Mouse (Mus musculus) liver, embryonic 15.5 days (tissue): ENCODE data around the gene Ddx18. TPM values are rescaled to one million over a fixed set of nuclear protein-coding genes. Genes with fewer than 3 reads are reported as not detected.

Experiments used
- ATAC-seq: fragments of 200-750 bp; cut with Nextera tagmentation; 2 replicates; pipeline ENCODE4 v1.8.0; 2017; ENCODE audit warnings: moderate number of reproducible peaks, mild to moderate bottlenecking, moderate library complexity; ENCODE audit not compliant: insufficient read depth
- H3K27ac ChIP-seq: fragments of 300-500 bp; sonication (generic); replicated peaks from 2 replicates; pipeline ENCODE4 v1.5.1; 2015; ENCODE audit warnings: mild to moderate bottlenecking, inconsistent platforms
- H3K27me3 ChIP-seq: fragments of 300-500 bp; sonication (generic); 2 replicates; pipeline ENCODE4 v1.6.1; 2015; ENCODE audit warnings: mild to moderate bottlenecking, inconsistent platforms
- H3K36me3 ChIP-seq: fragments of 300-500 bp; sonication (generic); replicated peaks from 2 replicates; pipeline ENCODE4 v1.6.1; 2015; ENCODE audit warnings: moderate library complexity, mild to moderate bottlenecking, inconsistent platforms
- H3K4me1 ChIP-seq: fragments of 300-500 bp; sonication (generic); replicated peaks from 2 replicates; pipeline ENCODE4 v1.6.1; 2015; ENCODE audit warnings: inconsistent platforms
- H3K4me2 ChIP-seq: fragments of 300-500 bp; sonication (generic); 2 replicates; pipeline ENCODE4 v1.6.1; 2015; ENCODE audit warnings: moderate library complexity, mild to moderate bottlenecking, inconsistent platforms
- H3K4me3 ChIP-seq: fragments of 300-500 bp; sonication (generic); replicated peaks from 2 replicates; pipeline ENCODE4 v1.5.1; 2015; ENCODE audit warnings: mild to moderate bottlenecking, inconsistent platforms
- H3K9ac ChIP-seq: fragments of 300-500 bp; sonication (generic); 2 replicates; pipeline ENCODE4 v1.6.1; 2015; ENCODE audit warnings: moderate library complexity, mild to moderate bottlenecking, inconsistent platforms
- H3K9me3 ChIP-seq: fragments of 300-500 bp; sonication (generic); replicated peaks from 2 replicates; pipeline ENCODE4 v1.6.1; 2016; ENCODE audit warnings: inconsistent platforms
- WGBS: fragments of 180-500 bp; shearing (Covaris S2); methylation state at CpG from one replicate; pipeline ENCODE4 v1.1.7; 2015; ENCODE audit warnings: mixed read lengths; ENCODE audit not compliant: insufficient replicate concordance; 5-methylcytosine and 5-hydroxymethylcytosine counted together
- polyA plus RNA-seq: library from polyadenylated mRNA; unstranded; fragments of >200 nt; fragmentation: Nextera tagmentation; extraction: Ambion mirVana; gene quantifications from 2 replicates; pipeline ENCODE4 v1.2.1, GENCODE M21; 2015

Ddx18 gene
- polyA plus RNA-seq, 1 experiment from 2014 or later: 25.7 TPM

DNA sequence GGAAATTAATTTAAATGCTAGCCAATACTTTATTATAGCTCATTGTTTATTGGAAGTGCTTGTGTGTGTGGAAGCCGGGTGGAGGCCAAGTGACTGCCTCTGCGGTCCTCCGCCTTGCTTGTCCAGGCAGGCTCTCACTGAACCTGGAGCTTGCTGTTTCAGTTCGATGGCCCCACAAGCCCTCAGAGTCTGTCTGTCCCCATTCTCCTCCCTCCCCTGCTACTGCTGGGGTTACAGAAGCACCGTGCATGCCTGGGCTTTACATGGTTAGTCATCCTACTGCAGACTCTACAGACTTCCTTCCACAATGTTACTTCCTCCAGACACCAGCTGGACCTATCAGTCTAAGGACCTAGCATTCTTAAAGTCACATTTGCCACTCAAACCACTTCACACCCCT, 9.9 kb downstream of the Ddx18 start:
- H3K27me3 ChIP-seq: no peaks in the 10 kb centered on the region
- 70% methylated on average over 5 of the region's 5 CpGs for WGBS
- H3K4me3 ChIP-seq: no peak overlapping the region
- ATAC-seq: no peak
- no peak overlapping the region for H3K4me2 ChIP-seq
- H3K4me1 ChIP-seq: no peaks in the 10 kb centered on the region
- H3K9me3 ChIP-seq: no peaks in the 10 kb centered on the region
- peaks cover 88% of the 10 kb centered on the region for H3K36me3 ChIP-seq
- H3K9ac ChIP-seq: no peak overlapping the region
- H3K27ac ChIP-seq: no peak overlapping the region

GRCm38 (mm10) chr1:121551457-121551835, 16.3 kb downstream of the Ddx18 start:
- 74% methylated on average over 7 of the region's 7 CpGs for WGBS
- Histone ChIP-seq H3K9ac (no peak overlapping the region), H3K27ac (no peak overlapping the region)

DNA sequence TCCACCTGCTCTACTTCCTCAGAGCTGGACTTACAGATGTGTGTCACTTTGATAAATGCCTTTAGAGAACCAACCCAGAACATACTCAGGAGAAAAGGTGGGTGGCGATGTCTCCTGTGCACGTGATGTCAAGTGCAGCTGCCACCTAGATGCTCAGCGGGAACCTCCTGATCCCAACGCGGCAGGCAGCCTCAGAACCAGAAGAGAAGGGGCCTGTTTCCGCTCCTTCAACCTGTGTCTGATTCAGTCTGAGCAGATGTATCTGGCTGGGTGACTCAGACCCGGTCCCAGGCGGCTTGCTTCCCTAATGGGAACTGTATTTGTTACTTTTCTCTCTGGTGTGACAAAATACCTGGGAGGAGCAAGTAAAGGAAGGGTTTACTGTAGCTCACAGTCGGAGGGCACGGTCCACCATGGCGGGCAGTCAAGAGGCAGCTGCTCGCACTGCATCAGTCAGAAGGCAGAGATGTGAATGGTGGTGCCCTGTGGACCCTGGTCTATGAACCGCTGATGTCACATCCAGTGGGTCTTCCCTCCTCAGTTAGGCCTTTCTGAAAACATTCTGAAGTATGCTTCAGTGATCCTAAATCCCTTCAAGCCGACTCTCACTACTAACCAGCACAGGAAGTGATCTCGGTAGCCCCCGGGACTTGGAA, 16.9 kb downstream of the Ddx18 start:
- no peak overlapping the region for H3K4me2 ChIP-seq
- no peaks in the 10 kb centered on the region for H3K27me3 ChIP-seq
- H3K9ac ChIP-seq: no peak overlapping the region
- peaks cover 33% of the 10 kb centered on the region for H3K36me3 ChIP-seq
- H3K4me1 ChIP-seq: peaks cover 7% of the 10 kb centered on the region
- ATAC-seq: no peak
- H3K27ac ChIP-seq: no peak overlapping the region
- WGBS: 71% methylated on average over 16 of the region's 16 CpGs
- H3K9me3 ChIP-seq: no peaks in the 10 kb centered on the region
- no peak overlapping the region for H3K4me3 ChIP-seq

More at GRCm38 (mm10) chr1:121551457-121551835, 16.3 kb downstream of the Ddx18 start:
- H3K36me3 ChIP-seq: peaks cover 39% of the 10 kb centered on the region
- H3K9me3 ChIP-seq: no peaks in the 10 kb centered on the region
- peaks cover 7% of the 10 kb centered on the region for H3K4me1 ChIP-seq
- H3K4me3 ChIP-seq: no peak overlapping the region
- H3K27me3 ChIP-seq: no peaks in the 10 kb centered on the region
- ATAC-seq: no peak
- H3K4me2 ChIP-seq: no peak overlapping the region

DNA sequence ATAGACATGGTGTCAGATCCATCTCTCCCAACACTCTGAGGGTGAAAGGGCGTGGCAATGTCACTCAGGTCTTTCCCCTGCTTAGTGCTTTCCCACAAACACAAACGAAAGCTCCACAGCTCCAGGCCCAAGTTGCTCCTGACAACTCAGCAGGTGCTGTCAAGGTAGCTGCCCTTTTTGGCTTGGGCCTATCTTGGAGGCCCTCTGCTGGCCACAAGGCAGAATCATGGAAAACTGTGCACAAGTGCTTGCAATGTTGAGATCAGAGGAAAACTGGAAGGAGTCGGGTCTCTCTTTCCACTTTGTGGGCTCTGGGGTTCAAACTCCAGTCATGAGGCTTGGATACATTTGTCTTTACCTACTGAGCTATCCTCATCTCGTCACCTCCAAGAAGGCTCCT, 18.3 kb downstream of the Ddx18 start:
- Histone ChIP-seq H3K4me3 (no peak overlapping the region), H3K27me3 (no peaks in the 10 kb centered on the region), H3K4me2 (no peak overlapping the region), H3K36me3 (peaks cover 19% of the 10 kb centered on the region), H3K9me3 (no peaks in the 10 kb centered on the region), H3K9ac (no peak overlapping the region), H3K4me1 (peaks cover 7% of the 10 kb centered on the region), H3K27ac (no peak overlapping the region)
- WGBS: 55% methylated on average over 4 of the region's 4 CpGs
- no peak for ATAC-seq

- peaks cover 7% of the 10 kb centered on the region for H3K4me1 ChIP-seq
- ATAC-seq: no peak
- WGBS: 71% methylated on average over 4 of the region's 4 CpGs
- no peaks in the 10 kb centered on the region for H3K27me3 ChIP-seq
- H3K4me3 ChIP-seq: no peak overlapping the region
- peaks cover 13% of the 10 kb centered on the region; the same call in 1 of the 2 replicates for H3K36me3 ChIP-seq
- H3K9ac ChIP-seq: no peak overlapping the region
- no peaks in the 10 kb centered on the region for H3K9me3 ChIP-seq
- no peak overlapping the region for H3K27ac ChIP-seq
- H3K4me2 ChIP-seq: no peak overlapping the region
Observed at GRCm38 (mm10) chr1:121548667-121549066, 19.1 kb downstream of the Ddx18 start.

DNA sequence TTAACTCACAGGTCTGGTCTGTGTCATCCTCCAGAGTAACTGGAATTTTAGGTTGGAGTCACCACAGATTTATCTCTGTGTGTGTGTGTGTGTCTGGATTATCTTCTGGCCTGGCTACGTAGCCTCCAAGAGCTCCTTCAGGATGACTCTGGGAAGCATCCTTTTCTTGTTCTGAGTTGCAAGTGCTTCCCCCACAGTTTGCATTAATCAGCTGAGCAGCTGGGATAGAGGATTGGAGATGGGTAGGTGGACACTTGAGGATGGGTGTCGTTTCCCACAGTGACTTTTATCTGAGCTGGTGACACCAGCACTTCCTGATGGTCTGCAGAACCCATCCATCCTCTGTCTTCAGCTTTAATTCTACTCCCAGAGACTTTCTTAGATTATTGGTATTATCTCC, 20.9 kb downstream of the Ddx18 start:
- no peak overlapping the region for H3K27ac ChIP-seq
- ATAC-seq: no peak
- WGBS: 44% methylated on average over 2 of the region's 2 CpGs

DNA sequence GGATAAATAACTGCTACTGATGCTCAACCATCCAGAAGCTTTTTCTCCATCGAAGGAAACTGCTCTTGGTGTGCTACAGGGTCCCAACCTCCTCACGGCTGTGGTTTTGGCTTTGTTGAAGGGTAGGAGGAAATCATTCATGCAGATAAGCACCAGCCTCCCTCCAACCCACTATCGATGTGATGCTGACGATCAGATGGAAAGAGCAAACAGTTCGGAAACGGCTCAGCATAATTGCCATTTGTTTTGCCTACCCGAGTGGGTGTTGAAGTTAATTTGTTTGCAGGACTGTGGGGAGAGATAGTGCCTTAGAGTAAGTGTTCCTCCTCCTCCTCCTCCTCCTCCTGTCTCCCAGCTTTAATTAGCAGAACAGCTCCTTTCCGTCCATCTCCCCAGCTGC, 27.4 kb downstream of the Ddx18 start:
- no peaks in the 10 kb centered on the region for H3K9me3 ChIP-seq
- no peak for ATAC-seq
- H3K4me3 ChIP-seq: no peak overlapping the region
- H3K9ac ChIP-seq: no peak overlapping the region
- H3K27ac ChIP-seq: no peak overlapping the region
- H3K4me1 ChIP-seq: no peaks in the 10 kb centered on the region
- H3K27me3 ChIP-seq: no peaks in the 10 kb centered on the region
- WGBS: 28% methylated on average over 8 of the region's 8 CpGs
- H3K36me3 ChIP-seq: no peaks in the 10 kb centered on the region
- no peak overlapping the region for H3K4me2 ChIP-seq

More for the DNA sequence above, 20.9 kb downstream of the Ddx18 start:
- no peak overlapping the region for H3K4me2 ChIP-seq
- 0 out of 2 replicates have a peak, but pooled peaks cover 6% of the 10 kb centered on the region for H3K36me3 ChIP-seq
- H3K27me3 ChIP-seq: no peaks in the 10 kb centered on the region
- H3K4me1 ChIP-seq: peaks cover 7% of the 10 kb centered on the region
- H3K9ac ChIP-seq: no peak overlapping the region
- no peak overlapping the region for H3K4me3 ChIP-seq
- no peaks in the 10 kb centered on the region for H3K9me3 ChIP-seq

- Histone ChIP-seq H3K4me1 (no peaks in the 10 kb centered on the region), H3K9me3 (no peaks in the 10 kb centered on the region), H3K27ac (no peak overlapping the region), H3K36me3 (no peaks in the 10 kb centered on the region), H3K4me3 (no peak overlapping the region), H3K27me3 (peaks cover 32% of the 10 kb centered on the region), H3K4me2 (no peak overlapping the region), H3K9ac (no peak overlapping the region)
- 33% methylated on average over 7 of the region's 7 CpGs for WGBS
- ATAC-seq: no peak
Observed at GRCm38 (mm10) chr1:121531439-121531838, 36.4 kb downstream of the Ddx18 start.

DNA sequence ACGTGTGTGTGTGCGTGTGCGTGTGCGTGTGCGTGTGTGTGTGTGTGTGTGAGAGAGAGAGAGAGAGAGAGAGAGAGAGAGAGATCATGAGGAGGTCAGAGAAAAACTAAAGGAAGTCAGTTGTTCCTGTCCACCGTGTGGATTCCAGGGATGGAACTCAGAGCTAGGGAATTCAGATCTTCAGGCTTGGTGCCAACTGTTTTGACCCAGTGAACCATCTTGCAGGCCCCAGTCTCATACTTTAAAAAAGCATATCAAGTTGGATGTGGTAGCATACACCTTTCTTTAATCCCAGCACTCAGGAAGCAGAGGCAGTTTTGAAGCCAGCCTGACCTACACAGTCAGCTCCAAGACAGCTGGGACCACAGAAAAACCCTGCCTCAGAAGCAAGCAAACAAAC, 38.5 kb downstream of the Ddx18 start:
- no peak overlapping the region for H3K4me3 ChIP-seq
- H3K9ac ChIP-seq: no peak overlapping the region
- no peak for ATAC-seq
- no peaks in the 10 kb centered on the region for H3K4me1 ChIP-seq
- peaks cover 35% of the 10 kb centered on the region for H3K27me3 ChIP-seq
- no peak overlapping the region for H3K27ac ChIP-seq
- H3K36me3 ChIP-seq: no peaks in the 10 kb centered on the region
- H3K9me3 ChIP-seq: no peaks in the 10 kb centered on the region
- no peak overlapping the region for H3K4me2 ChIP-seq
- WGBS: 73% methylated on average over 6 of the region's 6 CpGs

- Histone ChIP-seq H3K27ac (no peak within 1 kb of the TSS), H3K4me1 (no peaks in the 10 kb centered on the region), H3K36me3 (no peaks in the 10 kb centered on the region), H3K4me3 (no peak within 1 kb of the TSS), H3K9ac (no peak within 1 kb of the TSS), H3K27me3 (peaks cover 35% of the 10 kb centered on the region), H3K4me2 (peak within 1 kb of the TSS; percentile 30), H3K9me3 (no peaks in the 10 kb centered on the region)
- ATAC-seq: no peak
- 6% methylated on average over 11 of the region's 11 CpGs for WGBS
Observed at GRCm38 (mm10) chr1:121528399-121528720, 39.4 kb downstream of the Ddx18 start, which contains the start of gene Htr5b. Htr5b (minus strand) TSS chr1:121528465.

- Histone ChIP-seq H3K27me3 (peaks cover 35% of the 10 kb centered on the region), H3K9me3 (no peaks in the 10 kb centered on the region), H3K36me3 (no peaks in the 10 kb centered on the region), H3K9ac (no peak overlapping the region), H3K4me3 (no peak overlapping the region), H3K27ac (no peak overlapping the region), H3K4me1 (no peaks in the 10 kb centered on the region), H3K4me2 (peak overlapping the region; percentile 30)
- no peak for ATAC-seq
- WGBS: 14% methylated on average over 55 of the region's 55 CpGs
Observed at GRCm38 (mm10) chr1:121527600-121528398, 40.0 kb downstream of the Ddx18 start.
